Mouse (Mus musculus): ENCODE results near the gene Tshz2. TPM values are rescaled to one million over a fixed set of nuclear protein-coding genes. Genes with fewer than 3 reads are reported as not detected.

The Tshz2 gene
- total RNA-seq, 2 experiments from 2014 or later = 37.8 to 50.7 TPM

DNA sequence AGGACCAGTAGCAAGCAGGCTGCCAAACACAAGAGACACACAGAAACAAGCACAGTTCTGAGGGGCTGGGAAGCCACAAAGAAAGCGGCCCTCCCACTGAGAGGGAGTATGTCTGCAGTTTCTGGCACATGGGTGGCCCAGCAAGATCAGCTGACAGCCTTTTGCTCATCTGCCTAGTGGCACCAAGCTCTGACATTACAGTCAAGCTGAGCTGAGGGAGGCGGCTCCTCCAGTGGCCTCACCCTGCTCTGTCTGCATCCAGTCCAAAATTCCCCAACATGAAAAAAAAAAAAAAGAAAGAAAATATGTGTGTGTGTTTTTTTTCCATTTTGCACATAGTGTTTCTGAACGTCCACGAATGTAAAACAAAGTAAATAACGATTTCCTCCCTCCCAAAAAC, 400.4 kb downstream of the Tshz2 start:
- no peak for DNase-seq (ENCODE audit: low spot score in 2 of 2)

GRCm38 (mm10) chr2:170034794-170035193, 402.0 kb downstream of the Tshz2 start:
- DNase-seq (ENCODE audit: low spot score in 2 of 2) = no peak

GRCm38 (mm10) chr2:170036791-170037241, 404.0 kb downstream of the Tshz2 start:
- DNase-seq (ENCODE audit: low spot score in 2 of 2) = no peak

DNA sequence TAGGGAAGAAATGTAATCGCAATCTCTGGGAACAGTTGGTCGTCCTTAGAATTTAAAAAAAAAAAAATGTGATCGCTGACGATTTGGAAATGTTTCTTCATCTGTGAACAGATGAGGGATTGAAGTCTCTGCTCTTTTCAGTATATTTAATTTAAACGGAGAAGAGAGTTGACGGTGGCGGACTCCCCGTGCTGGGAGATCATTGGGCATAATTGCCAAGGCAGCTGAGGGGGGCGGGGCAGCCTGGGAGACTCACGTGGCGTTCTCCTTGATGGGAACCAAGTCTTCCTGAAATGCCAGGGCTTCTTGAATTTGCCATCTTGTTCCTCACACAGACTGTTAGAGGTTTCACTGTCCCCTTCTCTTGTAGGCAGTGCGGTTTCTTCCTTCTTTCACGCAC, 404.5 kb downstream of the Tshz2 start:
- DNase-seq (ENCODE audit: low spot score in 2 of 2) = no peak

- DNase-seq (ENCODE audit: low spot score in 2 of 2) = no peak
Measured at GRCm38 (mm10) chr2:170039772-170040171, 407.0 kb downstream of the Tshz2 start.

- no peak for DNase-seq (ENCODE audit: low spot score in 2 of 2)
Measured at GRCm38 (mm10) chr2:170041101-170041500, 408.3 kb downstream of the Tshz2 start.

GRCm38 (mm10) chr2:170042471-170043213, 409.8 kb downstream of the Tshz2 start:
- DNase-seq (ENCODE audit: low spot score in 2 of 2) = no peak

DNA sequence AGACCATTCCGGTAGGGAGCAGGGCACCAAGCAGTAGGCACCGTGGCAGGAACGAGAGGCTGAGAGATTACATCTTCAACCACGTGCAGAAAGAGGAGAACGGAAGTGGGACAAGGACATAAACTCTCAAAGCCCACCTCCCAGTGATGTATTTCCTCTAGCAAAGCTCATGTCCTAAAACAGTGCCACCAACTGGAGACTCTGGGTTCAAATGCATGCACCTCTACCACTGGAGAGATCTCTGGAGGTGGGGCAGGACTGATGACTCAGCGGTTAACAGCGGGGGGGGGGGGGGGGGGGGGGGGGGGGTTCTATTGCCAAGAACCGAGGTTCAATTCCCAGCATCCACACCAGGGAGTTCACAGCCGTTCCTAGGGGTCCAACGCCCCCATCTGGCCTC, 410.5 kb downstream of the Tshz2 start:
- no peak for DNase-seq (ENCODE audit: low spot score in 2 of 2)

GRCm38 (mm10) chr2:170045896-170046295, 413.1 kb downstream of the Tshz2 start:
- no peak for DNase-seq (ENCODE audit: low spot score in 2 of 2)

DNA sequence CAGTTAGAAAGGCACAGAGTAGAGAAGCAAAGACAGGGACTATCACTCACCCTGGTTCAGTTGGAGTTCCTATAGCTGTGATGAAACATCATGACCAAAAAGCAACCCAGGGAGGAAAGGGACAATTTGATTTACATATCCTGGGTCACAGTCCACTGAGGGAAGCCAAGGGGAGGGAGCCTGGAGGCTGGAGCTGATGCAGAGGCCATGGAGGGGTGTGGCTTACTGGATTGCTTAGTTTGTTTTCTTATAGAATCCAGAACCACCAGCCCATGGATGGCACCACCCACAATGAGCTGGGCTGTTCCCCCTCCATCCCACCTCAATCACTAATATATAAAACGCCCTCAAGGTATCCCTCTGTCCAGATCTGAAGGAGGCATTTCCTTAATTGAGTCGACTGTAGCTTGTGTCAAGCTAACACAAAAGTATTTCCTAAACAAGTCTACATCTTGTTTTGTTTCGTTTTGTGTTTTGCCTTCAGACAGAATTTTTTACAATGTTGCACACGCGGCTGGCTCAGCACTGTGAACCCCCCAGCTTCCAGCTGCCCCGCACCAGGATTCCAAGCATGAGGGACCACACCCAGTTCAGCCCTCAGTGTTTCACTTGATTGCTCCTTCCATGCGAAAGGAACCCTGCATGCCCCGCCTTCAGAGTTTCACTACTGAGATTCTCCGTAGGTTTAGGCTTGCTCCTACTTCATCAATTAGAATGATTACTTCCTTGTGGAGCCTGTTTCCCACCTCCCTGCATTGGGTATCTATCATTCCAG, 413.7 kb downstream of the Tshz2 start:
- DNase-seq (ENCODE audit: low spot score in 2 of 2) = no peak

GRCm38 (mm10) chr2:170048831-170049230, 416.0 kb downstream of the Tshz2 start:
- DNase-seq (ENCODE audit: low spot score in 2 of 2) = no peak

DNA sequence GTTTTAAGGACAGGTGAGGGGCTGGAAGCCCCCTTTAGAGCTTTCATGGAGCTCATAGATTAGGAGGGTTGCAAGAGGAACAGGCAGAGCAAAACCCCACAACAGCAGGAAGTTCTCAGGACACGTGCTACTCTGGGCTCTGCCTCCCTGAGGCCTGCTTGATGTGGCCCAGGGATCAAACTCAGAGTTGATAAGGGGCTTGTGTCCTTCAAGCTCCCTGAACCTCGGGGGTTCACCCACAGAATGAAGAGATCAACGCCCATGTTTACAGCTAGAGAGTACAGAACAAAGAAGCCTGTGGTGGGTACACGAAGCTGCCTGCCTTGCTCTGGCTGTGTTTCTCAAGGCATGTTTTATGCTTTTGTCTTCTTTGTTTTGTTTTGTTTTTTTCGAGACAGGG, 417.8 kb downstream of the Tshz2 start:
- no peak for DNase-seq (ENCODE audit: low spot score in 2 of 2)

- no peak for DNase-seq (ENCODE audit: low spot score in 2 of 2)
Measured at GRCm38 (mm10) chr2:170051441-170051840, 418.6 kb downstream of the Tshz2 start.

DNA sequence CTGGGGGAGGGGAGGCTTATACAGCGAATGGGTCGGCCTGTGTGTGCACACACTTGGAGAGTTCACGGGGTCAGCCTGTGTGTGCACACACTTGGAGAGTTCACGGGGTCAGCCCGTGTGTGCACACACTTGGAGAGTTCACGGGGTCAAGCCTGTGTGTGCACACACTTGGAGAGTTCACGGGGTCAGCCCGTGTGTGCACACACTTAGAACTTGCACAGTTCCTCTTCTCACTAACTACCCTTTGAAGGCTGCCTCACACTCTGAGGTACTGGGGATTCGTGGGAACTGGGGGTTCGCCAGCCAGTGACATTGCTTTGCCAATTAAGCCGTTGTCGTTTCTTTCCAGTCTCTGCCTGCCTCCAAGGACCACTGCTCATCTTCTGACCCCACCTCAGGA, 422.1 kb downstream of the Tshz2 start:
- DNase-seq (ENCODE audit: low spot score in 2 of 2) = no peak

DNA sequence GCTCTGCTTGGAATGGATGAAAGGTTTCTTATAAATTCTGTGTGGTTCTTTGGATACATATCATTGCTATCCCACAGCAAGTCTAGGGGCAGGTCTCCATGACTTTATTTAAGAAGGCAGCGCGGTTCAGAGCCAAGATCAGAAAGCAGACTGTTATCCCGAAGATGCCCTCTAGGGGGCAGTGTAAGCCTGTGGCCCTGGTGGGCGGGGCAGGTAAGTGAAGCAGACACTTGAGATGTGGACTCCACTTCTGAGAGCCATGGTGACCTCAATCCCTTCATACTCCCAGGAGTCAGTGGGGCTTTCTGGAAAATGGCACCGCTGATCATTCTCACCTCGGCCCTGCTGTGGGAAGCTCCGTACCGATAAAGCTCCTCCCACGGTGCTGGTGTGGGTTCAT, 422.6 kb downstream of the Tshz2 start:
- DNase-seq (ENCODE audit: low spot score in 2 of 2) = peak; percentile 27 to 58

- no peak for DNase-seq (ENCODE audit: low spot score in 2 of 2)
Measured at GRCm38 (mm10) chr2:170058774-170059173, 426.0 kb downstream of the Tshz2 start.

- no peak for DNase-seq (ENCODE audit: low spot score in 2 of 2)
Measured at GRCm38 (mm10) chr2:170060066-170060465, 427.3 kb downstream of the Tshz2 start.

DNA sequence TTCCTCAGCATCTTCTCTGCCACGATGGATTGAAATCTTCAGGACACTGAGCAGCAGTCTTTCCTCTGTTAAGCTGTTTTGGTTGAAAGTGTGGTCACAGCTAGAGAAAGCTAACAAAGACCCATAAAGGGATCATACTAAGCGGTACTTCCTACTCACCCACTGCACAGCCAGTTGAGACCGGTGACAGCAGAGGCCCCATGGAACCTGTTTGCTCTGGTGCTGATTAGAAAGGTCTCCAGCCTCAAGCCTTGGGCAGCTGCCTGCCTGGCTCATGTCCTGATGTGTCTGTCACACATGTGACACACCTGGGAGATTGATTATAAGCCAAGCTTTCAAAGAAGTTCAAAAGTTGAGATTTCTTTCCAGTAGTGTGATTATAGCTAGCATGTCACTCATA, 429.6 kb downstream of the Tshz2 start:
- DNase-seq (ENCODE audit: low spot score in 2 of 2) = no peak

DNA sequence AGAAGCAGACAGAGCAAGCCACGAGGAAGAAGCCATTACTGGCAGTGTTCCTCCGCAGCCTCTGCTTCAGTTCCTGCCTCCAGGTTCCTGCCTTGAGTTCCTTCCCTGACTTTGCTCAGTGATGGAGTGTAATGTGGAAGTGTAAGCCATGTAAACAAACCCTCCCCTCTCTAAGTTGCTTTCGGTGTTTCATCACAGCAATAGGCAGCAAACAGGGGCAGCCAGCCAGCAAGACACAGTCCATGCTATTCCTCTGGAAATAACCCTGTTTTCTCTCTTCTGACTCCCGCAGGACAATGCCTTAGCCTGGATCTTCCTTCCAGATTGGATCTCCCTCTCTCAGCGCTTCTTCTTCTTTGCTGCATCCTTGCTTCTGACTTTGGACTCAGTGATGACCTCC, 437.2 kb downstream of the Tshz2 start:
- no peak for DNase-seq (ENCODE audit: low spot score in 2 of 2)

DNA sequence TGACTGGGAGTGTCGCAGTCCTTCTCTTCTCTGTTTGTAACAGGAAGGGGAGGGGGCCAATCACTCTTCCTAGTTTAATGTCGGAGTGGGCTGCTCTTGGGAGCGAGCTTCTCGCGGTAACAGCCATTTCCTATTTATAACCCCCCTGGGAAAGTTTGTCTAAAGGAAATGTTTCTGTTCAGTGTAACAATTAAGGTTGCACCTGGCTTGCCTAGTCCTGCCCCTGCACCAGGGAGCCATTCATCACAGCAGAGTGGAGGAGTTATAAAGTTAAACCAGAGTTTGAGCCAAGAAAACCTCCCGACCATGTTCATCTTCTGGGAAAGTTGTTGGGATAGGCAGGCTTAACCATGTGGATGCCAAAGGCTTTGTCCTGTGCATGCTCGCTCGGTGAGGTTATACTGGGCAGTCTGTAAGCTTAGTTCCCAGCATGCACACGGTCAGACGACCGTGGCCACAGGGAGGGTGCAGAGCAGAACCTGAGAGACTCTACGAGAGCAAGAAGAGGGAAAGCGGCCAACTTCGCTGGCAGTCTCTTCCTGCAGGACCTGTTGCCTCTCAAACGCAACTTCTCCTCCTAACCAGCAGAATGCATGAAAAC, 437.9 kb downstream of the Tshz2 start:
- DNase-seq (ENCODE audit: low spot score in 2 of 2) = no peak

DNA sequence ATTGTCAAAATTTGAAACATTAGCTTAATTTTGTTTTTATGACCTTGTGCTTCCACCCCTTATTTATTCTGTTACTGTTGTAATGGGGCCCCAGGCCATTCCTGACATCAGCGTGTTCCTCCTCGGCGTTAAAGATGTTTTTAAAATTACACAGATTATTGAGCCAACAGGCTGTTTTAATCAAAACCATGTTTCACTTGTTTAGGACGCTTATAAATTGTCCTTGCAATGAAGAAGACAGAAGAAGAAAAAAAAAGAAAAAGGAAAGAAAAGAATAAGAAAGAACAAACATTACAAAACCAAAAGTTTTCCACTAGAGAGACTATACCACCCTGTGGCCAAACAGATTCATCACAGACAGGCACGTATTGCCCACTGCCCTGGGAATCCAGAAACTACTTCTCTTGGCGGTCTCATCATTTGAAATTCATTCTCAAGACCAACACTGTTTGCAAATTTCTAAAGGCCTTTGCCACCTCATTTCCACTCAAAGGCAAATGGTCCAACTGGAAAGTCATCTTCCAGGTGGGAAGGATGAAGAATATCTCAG, 444.2 kb downstream of the Tshz2 start:
- no peak for DNase-seq (ENCODE audit: low spot score in 2 of 2)

- no peak for DNase-seq (ENCODE audit: low spot score in 2 of 2)
Measured at GRCm38 (mm10) chr2:170078041-170078440, 445.2 kb downstream of the Tshz2 start.

Data from adrenal gland, adult 18-20 months (tissue).